Mouse (Mus musculus) gastrocnemius, adult 8-10 months (tissue): Measurements from ENCODE around the gene Adam15. TPM values are rescaled to one million over a fixed set of nuclear protein-coding genes. Genes with fewer than 3 reads are reported as not detected.

ENCODE experiments used
- DNase-seq, 2 experiments: peaks; one replicate each; pipeline ENCODE4 v3.0.0; 2022; ENCODE audit warnings: low spot score in 2 of 2
- total RNA-seq, 4 experiments: library from RNA; stranded (reverse); gene quantifications; 2 replicates each; pipeline ENCODE4 v1.2.4; 2022

Adam15 gene
- total RNA-seq, 4 experiments from 2014 or later: 13.0 to 17.0 (median 16.4) TPM

DNA sequence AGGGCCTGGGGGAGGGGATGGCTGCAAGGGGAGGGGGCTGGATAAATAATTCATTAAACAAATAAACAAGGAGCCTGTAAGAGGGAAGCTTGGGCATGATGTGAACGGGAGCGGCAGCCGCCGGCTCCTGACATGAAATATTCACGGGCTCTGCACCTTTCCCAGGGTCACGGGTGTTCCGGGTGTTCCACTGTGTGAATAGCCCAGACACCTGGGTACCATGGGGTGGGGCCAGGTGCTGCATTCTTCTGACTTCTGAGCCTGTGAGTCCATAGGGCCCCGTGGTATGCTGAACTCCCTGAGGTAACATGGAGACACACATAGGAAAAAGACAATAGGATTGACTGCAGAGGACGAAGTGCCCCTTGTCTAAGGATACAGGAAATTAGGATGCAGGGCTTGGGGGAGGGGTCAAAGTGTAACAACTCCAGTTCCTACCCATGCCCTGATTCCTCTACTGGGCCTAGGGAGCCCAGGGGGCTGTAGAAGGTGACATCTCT lies 22.4 kb downstream of the Adam15 start:
- DNase-seq: no peak

DNA sequence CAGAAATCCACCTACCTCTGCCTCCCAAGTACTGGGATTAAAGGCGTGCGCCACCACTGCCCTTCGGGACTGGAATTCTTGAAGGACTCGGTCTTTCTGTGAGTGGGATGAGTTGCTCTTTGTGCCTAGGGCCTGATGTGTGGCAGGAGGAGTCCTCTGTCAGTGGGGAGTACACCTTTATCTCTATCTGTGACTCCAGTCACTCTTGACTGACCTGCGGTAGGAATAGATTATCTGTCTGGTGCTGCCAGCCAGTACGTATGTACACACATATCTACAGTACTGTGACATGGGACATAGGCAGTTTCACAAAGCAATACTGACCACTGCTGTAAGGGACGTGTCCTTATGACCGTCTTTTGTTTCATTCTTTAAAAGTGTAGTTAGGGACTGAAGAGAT lies 23.9 kb downstream of the Adam15 start:
- no peak for DNase-seq

DNA sequence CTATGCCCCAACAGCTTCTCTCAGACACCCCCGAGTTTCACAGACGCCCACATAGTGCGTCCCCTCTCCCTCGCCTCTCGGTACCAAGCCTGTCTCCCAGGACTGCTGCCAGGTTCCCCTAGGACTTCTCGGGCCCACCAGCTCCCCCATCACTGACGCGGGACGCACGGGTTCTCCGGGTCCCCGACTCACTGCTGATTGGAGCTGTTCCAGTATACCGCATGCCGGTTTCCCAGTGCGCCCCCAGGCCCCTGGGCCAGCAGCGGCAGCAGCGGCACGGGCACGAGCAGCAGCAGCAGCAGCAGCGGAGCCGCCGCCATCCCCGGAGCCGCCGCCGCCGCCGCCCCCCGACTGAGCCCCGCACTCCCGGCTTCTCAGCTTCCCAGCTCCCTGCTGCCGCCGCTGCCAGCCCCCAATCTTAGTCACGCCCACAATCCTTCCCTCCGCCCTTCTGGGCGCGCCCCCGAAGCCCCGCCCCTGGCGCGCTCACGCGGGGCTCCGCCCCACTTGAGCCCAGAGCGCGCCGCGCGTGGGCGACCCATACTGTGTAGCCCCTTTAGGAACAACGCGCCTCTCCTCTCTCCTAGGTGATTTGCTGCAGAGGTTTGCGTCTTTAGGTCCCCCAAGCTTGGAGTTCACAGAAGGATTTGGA lies 27.2 kb downstream of the Adam15 start, which contains the start of gene Efna3:
TSS of gene Efna3 (minus strand) at position 452 of the 652 bp plus-strand sequence.
- DNase-seq: peak; percentile 40 to 41

DNA sequence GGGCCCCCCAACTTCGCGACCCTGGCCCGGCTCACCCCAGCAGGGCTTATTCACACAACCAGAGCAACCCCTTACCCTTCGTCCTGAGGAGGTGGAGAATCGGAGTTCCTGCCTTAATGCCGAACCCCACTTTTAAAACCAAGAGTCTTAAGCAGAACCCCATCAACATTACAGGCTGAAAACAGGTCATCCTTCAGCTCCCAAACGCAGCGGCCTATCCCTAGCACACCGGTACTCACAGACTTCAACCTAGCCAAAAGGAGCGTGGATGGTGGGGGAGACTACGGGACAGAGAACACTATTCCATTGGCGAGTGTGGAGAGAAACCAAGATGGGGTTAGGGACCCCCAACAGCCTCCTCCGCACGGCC lies 27.7 kb downstream of the Adam15 start:
- no peak for DNase-seq

DNA sequence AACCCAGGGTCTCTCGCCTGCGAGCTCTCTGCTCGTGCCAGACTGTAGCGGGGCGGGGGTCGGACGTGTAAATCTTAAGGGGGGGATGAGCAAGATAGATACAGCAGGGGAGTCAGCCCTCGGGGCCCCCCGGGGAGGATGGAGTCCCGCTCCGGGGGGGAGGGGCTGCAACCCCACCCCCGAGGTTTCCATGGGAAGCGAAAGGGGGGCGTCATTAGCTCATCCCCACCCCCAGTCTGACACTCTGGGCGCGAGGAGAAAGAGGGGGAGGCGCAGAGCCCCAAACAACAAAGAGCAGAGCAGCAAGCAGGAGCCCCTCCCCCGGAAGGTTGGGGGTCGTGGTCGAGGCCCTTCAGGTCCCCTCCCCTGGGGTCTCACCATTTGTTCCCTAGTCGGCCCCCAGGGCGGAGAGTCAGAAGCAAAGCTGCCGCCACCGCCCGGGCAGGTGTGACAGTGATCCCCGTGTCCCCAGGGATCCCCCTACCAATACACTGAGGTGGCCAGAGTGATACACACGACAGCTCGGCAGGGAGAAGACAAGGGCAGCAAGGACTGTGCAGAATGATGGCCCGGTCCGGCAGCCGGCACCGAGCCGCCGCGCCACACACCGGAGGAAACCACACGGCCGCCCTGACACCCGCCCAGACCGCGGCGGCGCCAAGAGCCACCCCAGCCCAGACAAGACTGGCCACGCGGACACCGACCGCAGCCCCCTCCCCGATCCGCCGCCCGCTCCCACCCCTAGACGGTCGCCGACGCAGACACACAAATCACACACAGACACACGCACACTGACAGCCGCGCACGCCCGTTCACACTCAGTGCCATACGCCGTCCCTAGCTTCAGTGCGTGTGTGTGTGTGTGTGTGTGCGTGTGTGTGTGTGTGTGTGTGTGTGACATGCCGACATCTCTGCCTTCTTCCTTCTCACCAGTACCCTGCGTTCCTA lies 28.3 kb downstream of the Adam15 start:
- no peak for DNase-seq

DNA sequence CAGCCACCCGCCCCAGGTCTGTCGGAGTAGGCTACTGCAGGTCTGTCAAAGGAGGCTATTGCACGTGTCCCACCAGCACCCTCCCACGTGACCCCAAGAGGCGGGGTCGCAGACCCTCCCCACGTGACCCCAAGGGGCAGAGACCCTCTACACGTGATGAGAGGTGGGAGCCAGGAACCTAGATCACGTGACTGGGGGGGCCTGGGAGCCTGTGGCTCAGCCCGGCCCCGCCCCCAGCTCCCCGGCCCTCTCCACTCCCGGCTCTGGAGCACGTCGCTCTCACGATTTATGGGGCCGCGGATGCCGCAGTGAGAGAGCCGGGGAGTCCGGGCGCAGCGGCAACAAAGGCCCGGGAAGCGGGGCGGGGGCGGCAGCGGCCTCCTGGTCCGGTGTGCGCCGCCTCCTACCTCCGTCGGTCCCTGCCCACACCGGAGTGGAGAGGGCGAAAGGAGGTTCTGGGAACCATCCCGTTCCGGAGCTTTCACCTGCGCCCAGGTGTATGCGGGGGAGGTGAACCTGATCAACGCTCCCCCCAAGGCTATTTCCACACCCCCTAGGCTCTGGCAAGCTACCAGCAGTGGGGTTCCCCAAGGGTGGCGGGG lies 29.1 kb downstream of the Adam15 start:
- DNase-seq: no peak

DNA sequence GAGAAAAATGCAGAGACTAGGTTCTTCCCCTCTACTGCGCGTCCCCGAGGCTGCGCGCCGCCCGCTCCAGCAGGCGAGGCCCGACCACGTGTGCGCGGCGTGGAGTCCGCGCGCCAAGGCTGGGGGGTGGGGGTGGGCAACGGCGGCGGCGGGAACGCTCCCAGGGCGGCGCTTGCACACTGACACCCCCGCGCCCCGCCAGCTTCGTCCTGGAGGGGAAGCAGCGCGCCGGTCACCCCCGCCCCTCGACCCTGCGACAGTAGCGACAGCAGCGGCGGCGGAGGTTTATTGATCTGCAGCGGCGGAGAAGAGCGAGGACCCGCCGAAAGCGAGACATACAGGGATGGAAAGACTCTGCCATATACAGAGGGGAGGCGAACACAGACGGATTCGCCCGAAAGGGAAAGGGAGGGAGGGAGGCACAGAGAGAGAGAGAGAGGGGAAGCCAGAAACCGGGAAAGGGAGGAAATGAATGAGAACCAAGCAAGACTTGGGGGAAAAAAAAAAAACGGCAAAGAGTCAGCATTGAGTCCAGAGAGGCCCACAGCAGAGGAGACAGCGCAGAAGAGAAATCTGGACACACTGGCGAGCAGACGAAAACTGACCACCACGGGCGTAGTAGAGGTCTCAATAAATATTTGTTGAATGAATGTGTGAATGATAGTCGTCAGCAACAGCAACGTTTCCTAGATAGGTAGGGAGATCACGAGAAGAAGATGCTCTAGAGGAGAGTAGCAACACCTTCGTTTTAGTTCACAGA lies 30.0 kb downstream of the Adam15 start:
- no peak for DNase-seq

DNA sequence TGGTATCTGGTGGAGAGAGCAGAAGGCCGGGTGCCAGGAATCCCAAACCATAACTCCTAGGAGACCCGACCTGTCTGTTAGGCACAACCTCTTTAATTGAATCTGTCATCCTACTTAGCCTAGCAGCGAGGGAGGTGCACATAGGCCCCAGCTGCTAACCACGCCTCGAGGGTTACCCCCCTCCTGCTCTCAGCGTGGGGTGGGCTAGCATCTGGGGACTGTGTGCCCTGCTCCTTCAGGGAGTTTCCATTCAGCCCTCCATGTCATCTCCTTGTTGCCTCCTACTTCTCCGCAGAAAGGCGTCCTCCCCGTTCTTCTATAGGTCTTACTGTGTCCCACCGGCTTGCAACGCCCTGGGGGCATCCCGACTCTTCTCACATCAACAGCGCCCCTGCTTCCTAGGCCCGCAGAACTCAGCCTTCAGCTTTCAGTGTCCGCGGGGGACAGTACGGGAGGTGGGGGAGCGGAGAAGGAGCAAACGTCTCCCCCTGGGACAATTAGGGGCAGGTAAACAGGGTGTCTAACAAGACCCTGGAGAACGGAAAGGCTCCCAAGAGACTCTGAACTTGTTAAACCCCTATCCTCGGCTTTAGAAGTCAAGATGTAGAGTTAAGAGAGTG lies 30.7 kb downstream of the Adam15 start:
- DNase-seq: no peak

DNA sequence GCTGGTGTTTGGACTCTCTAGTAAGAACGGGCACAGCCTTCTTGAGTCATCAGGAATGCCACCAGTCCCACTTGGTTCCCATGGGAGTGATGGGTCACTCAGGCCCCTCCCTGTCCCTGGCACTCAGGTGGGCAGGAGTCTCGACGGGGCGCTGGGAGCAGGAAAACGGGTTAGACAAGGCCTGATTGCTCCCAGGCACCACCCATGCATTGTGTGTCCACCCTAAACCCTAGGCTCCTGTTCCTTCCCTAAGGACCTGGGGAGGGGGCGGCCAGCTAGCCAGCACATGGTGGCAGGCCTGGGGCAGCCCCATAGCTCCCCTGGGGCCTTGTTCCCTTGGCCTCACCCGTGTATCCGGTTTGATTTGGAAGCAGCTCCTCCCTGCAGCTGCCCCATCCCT lies 31.5 kb downstream of the Adam15 start:
- DNase-seq: no peak

DNA sequence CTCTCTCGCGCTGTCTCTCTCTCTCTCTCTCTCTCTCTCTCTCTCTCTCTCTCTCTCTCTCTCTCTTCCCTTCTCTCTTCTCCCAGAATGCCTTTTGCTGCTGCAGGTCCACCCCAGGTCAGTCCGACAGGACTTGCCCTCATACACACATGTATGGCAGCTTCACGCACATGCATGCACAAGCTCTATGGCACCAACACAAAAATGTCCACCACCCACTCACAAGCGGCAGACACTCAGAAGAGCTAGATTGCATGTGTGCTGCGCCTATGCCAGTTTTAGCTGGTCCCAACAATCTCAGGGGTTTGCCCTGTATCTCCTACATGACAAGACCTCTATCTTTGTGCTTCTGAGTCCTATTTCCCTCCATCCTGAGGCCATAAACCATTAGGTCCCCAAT lies 32.5 kb downstream of the Adam15 start:
- DNase-seq: no peak

DNA sequence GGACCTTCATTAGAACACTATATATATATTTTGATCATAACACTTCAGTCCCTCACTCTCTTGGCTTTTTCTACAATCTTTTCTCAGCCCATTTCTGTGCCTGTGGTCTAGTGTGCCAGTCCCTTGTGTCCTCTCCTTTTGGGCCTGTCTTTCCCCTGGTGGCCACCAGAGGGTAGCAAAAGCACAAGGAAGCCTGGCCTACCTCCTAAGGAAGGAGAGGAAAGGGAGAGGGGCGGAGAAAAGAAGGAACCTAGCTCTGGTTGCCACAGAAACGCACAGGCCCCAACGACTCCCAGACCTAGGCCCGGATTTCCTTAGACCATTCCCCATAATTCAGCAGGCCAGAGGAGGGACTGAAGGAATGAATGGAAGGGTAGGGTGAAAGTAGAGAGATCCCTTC lies 33.0 kb downstream of the Adam15 start:
- DNase-seq: peak; percentile 73 to 81

DNA sequence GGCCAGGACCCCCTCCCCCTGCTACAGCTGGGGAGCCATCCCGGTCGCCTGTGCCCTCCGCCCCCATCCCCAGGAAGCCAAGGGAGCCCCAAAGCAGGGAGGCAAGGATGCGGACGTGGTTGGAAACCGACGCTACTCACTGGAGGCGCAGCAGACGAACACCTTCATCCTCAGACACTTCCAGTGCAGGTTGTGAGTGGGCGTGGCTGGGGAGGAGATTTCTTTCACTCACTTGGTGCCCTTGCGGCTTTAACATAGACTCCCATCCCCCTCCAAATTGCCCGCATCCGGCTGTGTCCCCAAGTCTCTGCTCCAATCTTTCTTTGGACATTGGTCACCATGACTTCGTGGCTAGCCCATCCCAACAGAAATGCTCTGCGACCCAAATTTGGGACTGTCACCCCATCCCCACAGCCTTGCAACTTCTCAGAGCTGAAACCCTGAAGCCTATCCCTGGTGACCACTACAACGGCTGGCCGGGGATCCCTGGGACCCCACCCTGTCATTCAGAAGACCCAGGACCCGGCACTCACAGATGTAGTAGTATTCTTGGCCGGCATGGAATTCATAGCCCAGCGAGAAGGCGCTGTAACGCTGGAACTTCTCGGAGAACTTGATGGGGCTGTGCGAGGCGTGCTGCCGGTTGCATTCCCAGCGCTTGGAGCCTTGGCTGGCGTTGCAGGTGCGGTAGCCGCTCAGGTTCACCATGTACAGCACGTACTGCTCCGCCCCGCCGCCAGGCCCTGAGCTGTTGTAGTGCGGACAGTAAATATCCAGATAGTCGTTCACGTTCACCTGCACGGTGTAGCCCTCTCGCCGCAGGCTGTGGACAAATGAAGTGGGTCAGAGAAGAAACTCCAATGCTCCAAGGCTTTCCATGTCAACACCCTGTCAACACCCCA lies 33.6 kb downstream of the Adam15 start:
- DNase-seq: no peak

DNA sequence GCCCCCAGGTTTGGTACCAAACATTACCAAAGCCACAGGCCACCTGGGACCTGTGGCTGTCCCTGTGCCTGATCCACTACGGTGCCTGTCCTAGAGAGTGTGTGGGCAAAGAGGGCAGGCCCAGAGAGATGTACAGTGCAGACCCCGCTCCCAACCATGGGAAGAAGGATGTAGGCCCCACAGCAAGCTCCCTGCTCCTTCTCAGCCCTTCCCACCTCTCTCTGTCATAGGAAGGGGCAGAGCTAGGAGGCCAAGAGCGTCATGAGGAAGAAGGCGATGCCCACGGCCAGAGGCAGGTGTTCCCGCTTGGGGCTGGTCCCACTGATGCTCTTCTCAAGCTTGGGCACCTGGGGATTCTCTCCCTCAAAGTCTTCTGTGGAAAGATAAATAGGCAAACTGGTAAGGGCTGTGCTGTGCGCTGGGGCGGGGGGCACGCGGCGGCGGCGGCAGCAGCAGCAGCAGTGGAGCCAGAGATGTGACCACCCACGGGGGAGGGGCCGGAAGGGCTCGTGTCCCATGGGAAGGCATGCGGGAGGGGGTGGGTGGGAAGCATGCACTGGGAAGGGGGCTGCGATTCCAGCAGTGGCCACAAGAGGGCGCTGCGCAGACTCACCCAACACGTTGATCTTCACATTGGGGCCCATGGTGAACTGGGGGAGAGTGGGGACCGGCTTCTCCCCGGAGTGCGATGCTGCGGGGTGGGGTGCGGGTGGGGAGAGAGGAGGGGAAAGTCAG lies 34.4 kb downstream of the Adam15 start:
- DNase-seq: peak; percentile 61 to 73

DNA sequence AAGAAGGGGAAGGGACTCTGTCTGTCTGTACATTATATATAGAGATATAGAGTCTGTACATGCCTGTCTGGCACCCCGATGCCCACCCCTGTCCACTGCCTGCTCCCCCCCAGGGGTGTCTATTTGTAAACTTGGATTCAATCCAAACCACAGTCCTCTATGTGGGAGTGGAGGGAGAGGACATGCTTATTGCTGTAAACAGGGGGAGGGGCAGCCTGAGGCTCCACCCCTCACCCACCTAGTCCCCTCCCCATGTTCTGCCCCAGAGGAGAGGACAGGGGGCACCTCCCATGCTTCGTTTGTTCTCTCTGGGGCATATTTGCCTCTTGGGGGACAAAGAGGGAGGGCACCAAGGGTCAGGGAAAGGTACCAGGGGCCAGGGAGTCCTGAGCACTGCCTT lies 35.0 kb downstream of the Adam15 start:
- DNase-seq: no peak

DNA sequence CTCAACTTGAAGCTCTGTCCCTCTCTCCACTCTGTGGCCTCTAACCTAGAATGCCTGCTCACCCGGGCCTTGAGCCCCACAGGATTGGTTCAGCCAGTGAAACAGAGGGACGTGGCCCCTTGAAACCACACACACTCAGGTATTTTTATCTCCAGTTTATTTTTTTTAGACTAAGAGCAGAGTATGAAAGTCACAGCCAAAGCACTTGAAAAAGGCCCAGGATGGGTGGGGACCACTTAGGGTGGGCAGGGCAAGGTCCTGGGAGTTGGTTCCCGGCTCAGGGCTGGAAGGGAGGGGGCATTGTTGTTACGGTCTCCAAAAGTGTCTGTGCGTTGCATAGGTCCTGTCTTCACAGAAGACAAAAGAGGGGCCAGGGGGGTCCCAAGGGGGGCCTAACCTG lies 35.5 kb downstream of the Adam15 start:
- no peak for DNase-seq

DNA sequence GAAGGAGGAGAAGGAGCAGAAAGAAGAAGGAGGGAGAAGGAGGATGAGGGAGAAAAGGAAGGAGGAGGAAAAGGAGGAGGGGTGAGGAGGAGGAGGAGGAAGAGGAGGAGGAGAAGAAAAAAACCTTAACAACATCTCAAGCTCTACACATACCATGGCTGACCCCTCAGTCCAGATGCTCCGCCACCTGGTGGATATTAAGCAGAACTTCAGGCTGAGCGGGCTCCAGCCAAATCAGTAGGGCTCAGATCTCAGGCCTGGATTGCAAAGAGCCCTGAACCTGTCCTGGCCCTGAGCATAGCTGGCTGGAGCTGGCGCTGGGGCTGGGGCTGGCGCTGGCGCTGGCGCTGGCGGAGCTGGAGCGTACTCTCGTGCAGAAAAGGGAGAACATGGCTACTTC lies 41.7 kb downstream of the Adam15 start:
- DNase-seq: peak in 1 of 2 experiments; percentile 46

DNA sequence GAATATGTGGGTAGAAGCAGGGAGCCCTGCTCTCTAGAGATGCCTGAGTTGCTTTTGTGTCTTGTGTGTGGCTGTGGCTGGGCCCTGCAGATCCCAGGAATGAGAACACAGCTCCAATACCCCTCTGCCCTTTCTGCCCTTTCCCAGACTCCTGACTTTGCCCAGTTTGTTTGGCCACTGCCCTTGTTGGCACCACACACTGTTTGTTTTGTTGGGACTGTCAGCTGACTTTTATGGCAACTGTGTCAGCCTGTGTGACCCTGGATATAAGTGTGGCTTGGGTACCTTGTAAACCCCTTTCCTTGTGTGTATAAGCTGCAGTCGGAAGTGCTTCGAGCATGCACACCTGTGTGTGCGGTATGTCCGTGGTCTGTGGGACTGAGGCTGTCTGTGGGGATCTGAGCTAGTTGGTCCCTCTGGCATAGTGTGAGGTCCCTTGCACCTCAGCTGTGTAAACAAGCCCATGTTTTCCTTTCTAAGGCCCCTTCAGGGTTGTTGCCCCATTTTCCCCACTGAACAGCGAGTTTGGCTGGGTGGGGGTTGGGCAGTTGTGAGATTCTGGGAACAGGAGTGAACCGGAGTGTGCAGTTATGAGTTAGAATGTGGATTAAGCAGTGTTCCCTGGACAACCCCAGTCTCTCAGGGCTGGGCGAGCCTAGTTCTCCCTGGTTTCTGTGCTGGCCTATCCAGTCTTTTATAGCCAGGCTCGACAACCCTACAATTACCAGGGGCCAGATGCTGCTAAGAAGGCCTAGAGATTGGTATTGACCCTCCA lies 44.1 kb downstream of the Adam15 start:
- no peak for DNase-seq

DNA sequence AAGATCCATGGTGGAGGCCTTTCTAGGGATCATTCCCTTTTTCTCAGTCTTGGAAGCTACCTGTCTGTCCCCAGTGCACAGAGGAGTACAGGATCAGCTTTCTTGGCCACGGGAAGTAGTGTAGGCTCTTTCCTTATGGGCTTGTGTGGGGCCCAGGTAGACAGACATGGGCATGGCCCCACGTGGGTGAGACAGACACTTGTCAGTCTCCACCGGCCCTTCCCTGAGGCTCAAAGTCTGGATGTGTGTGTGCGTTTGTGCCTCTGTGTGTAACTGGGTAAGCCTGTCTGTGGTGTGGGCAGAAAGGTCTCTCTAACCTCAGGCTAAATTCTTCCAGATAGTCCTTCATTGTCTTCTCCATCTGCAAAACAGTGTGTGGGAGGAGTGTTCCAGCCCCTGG lies 44.7 kb downstream of the Adam15 start:
- no peak for DNase-seq
